Comparison of ENCODE assay signal across 18 mouse cellular contexts in the genomic region with DNA sequence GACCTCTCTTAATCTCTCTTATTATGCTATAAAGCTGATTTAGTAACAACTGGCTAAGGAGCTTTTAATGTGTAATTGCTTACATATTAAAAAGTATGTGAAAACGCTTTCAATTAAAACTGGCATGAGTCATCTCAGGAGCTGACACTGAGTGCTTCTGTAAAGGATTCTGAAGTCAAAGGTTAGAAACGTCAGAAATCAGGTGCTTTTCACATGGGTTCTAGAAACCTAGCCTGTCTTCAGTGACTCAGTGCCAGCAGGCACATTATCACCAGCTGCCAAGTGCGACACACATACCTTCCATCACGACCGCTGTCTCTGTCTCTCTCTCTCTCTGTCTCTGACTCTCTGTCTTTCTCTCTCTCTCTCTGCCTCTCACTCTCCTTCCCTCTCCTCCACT. TPM values are rescaled to one million over a fixed set of nuclear protein-coding genes. Genes with fewer than 3 reads are reported as not detected.
A peak's percentile ranks its signal among the peaks of the same experiment; 100 is the strongest.
DNase-seq lines count a peak whose midpoint lies in the region; ATAC-seq and TF ChIP-seq lines count a peak whose summit lies in the region.
"Had no signal": no experiment of that assay in that cellular context is flagged by ENCODE, and none has a peak within 500 bp of the region (broad histone marks: within the 10 kb centered on the region; RNA-seq: fewer than 3 reads in every experiment).

No protein-coding gene starts in this region.

- intact Hi-C loops in heart, postnatal 14 days (cut with DNase I), result no loop called here

- ATAC-seq in heart, embryonic 13.5 days (ENCODE audit: extremely low read depth, insufficient number of reproducible peaks, low FRiP score, low TSS enrichment), result no peak
- ATAC-seq in kidney, embryonic 16.5 days (ENCODE audit: low FRiP score, low TSS enrichment), result no peak
- ATAC-seq in liver, embryonic 14.5 days (ENCODE audit: insufficient read depth), result no peak
- no peak for ATAC-seq in hindbrain, embryonic 14.5 days (ENCODE audit: low FRiP score)

- no peak for TF ChIP-seq CTCF in kidney, adult 2 months (conservative IDR thresholded peaks at IDR 0.05; ENCODE audit: insufficient read depth, insufficient read length, low read depth, low read length)
- TF ChIP-seq CTCF in liver, embryonic 14.5 days (IDR thresholded peaks at IDR 0.05; ENCODE audit: low read depth), result no peak

- H3K27ac ChIP-seq in heart, embryonic 13.5 days (replicated peaks), result peak overlapping the region; percentile 94
- peak overlapping the region; percentile 76 for H3K27ac ChIP-seq in kidney, adult 2 months (ENCODE audit: insufficient read depth, low read depth, low read length)
- no peak overlapping the region for H3K27ac ChIP-seq in kidney, embryonic 16.5 days (ENCODE audit: low read length)
- peak overlapping the region; percentile 99 for H3K27ac ChIP-seq in liver, embryonic 14.5 days
- no peak overlapping the region for H3K27ac ChIP-seq in hindbrain, embryonic 14.5 days
- H3K27ac ChIP-seq: hindbrain, embryonic 15.5 days; layer of hippocampus, adult 2 months had no signal

- H3K27me3 ChIP-seq in heart, embryonic 13.5 days (replicated peaks), result peaks cover 5% of the 10 kb centered on the region; the same call in 1 of the 2 replicates
- H3K27me3 ChIP-seq in kidney, adult 2 months (replicated peaks; ENCODE audit: control insufficient read depth, insufficient read depth, low read length), result no peaks in the 10 kb centered on the region
- H3K27me3 ChIP-seq in kidney, embryonic 16.5 days (ENCODE audit: insufficient read depth, low read length), result no peaks in the 10 kb centered on the region
- H3K27me3 ChIP-seq in liver, embryonic 14.5 days (ENCODE audit: control insufficient read depth, insufficient read depth, low read length), result no peaks in the 10 kb centered on the region
- H3K27me3 ChIP-seq in hindbrain, embryonic 14.5 days (ENCODE audit: control insufficient read depth, insufficient read depth, low read length), result no peaks in the 10 kb centered on the region
- H3K27me3 ChIP-seq: hindbrain, embryonic 15.5 days had no signal

- TF ChIP-seq POLR2A in kidney, adult 2 months (IDR thresholded peaks at IDR 0.05; ENCODE audit: low read depth, low read length), result no peak

- no peak overlapping the region for H3K4me2 ChIP-seq in heart, embryonic 13.5 days
- H3K4me2 ChIP-seq in kidney, embryonic 16.5 days (replicated peaks; ENCODE audit: low read depth, low read length), result no peak overlapping the region
- H3K4me2 ChIP-seq in liver, embryonic 14.5 days (ENCODE audit: low read depth), result no peak overlapping the region; the same call in 1 of the 2 replicates
- no peak overlapping the region for H3K4me2 ChIP-seq in hindbrain, embryonic 14.5 days (replicated peaks)
- H3K4me2 ChIP-seq: embryonic facial prominence, embryonic 12.5 days; hindbrain, embryonic 15.5 days; lung, embryonic 14.5 days had no signal

- no peaks in the 10 kb centered on the region for H3K9me3 ChIP-seq in heart, embryonic 13.5 days
- H3K9me3 ChIP-seq in kidney, embryonic 16.5 days (ENCODE audit: low read length), result no peaks in the 10 kb centered on the region
- H3K9me3 ChIP-seq in liver, embryonic 14.5 days (ENCODE audit: control insufficient read depth, low read length), result no peaks in the 10 kb centered on the region
- no peaks in the 10 kb centered on the region for H3K9me3 ChIP-seq in hindbrain, embryonic 14.5 days (ENCODE audit: control insufficient read depth, low read length)
- H3K9me3 ChIP-seq: embryonic facial prominence, embryonic 12.5 days; hindbrain, embryonic 15.5 days; midbrain, embryonic 10.5 days had no signal

- no peak for TF ChIP-seq EP300 in liver, embryonic 14.5 days (IDR thresholded peaks at IDR 0.05; ENCODE audit: low read depth)

- H3K4me1 ChIP-seq in heart, embryonic 13.5 days, result peaks cover 99% of the 10 kb centered on the region
- H3K4me1 ChIP-seq in kidney, adult 2 months (ENCODE audit: control insufficient read depth, insufficient read depth, low read length), result peaks cover 85% of the 10 kb centered on the region
- peaks cover 46% of the 10 kb centered on the region for H3K4me1 ChIP-seq in kidney, embryonic 16.5 days (ENCODE audit: insufficient read depth, low read length)
- H3K4me1 ChIP-seq in liver, embryonic 14.5 days (replicated peaks; ENCODE audit: control insufficient read depth in 2 of 2, insufficient read depth in 2 of 2, low read length in 1 of 2), result peaks cover 65 to 78% of the 10 kb centered on the region in 2 experiments
- peaks cover 12% of the 10 kb centered on the region for H3K4me1 ChIP-seq in hindbrain, embryonic 14.5 days (replicated peaks; ENCODE audit: control insufficient read depth, insufficient read depth, low read length)

- H3K9ac ChIP-seq in heart, embryonic 13.5 days, result peak overlapping the region; percentile 76
- no peak overlapping the region for H3K9ac ChIP-seq in kidney, embryonic 16.5 days (replicated peaks; ENCODE audit: low read length)
- no peak overlapping the region; the same call in 1 of the 2 replicates for H3K9ac ChIP-seq in liver, embryonic 14.5 days (replicated peaks)
- H3K9ac ChIP-seq in hindbrain, embryonic 14.5 days, result no peak overlapping the region
- H3K9ac ChIP-seq: embryonic facial prominence, embryonic 12.5 days; hindbrain, embryonic 15.5 days; lung, embryonic 14.5 days had no signal

- DNase-seq in heart, postnatal 14 days, result no peak
- peak; percentile 71 for DNase-seq in kidney, adult 2 months
- peak; percentile 44 for DNase-seq in brain, adult 2 months (ENCODE audit: low read depth, low spot score)
- DNase-seq in liver, embryonic 14.5 days (ENCODE audit: low read depth in 3 of 3, low spot score in 3 of 3), result no peak
- DNase-seq in hindbrain, embryonic 14.5 days (ENCODE audit: low spot score), result no peak
- DNase-seq: adrenal gland, postnatal 36 days; cerebellum, adult 8-10 months; gastrocnemius, postnatal 14 days; lung, embryonic 14.5 days; lung, postnatal 4 days; right cerebral cortex, adult 18-20 months; thymus, adult 2 months had no signal

- peaks cover 23% of the 10 kb centered on the region for H3K36me3 ChIP-seq in heart, embryonic 13.5 days
- peaks cover 1% of the 10 kb centered on the region; the same call in 1 of the 2 replicates for H3K36me3 ChIP-seq in kidney, adult 2 months (ENCODE audit: control insufficient read depth, insufficient read depth, low read length)
- no peaks in the 10 kb centered on the region for H3K36me3 ChIP-seq in kidney, embryonic 16.5 days (ENCODE audit: insufficient read depth, low read length)
- no peaks in the 10 kb centered on the region; the same call in 1 of the 2 replicates for H3K36me3 ChIP-seq in liver, embryonic 14.5 days (replicated peaks; ENCODE audit: control insufficient read depth, insufficient read depth, low read depth)
- no peaks in the 10 kb centered on the region for H3K36me3 ChIP-seq in hindbrain, embryonic 14.5 days (replicated peaks; ENCODE audit: control insufficient read depth, insufficient read depth)
- H3K36me3 ChIP-seq: hindbrain, embryonic 15.5 days; midbrain, embryonic 10.5 days had no signal

- H3K4me3 ChIP-seq in heart, embryonic 13.5 days, result no peak overlapping the region
- no peak overlapping the region for H3K4me3 ChIP-seq in kidney, adult 2 months (ENCODE audit: insufficient read depth, low read depth, low read length)
- no peak overlapping the region for H3K4me3 ChIP-seq in kidney, embryonic 16.5 days (ENCODE audit: low read length)
- H3K4me3 ChIP-seq in liver, embryonic 14.5 days (ENCODE audit: insufficient read depth in 1 of 2, low read depth in 2 of 2, low read length in 2 of 2), result no peak overlapping the region
- H3K4me3 ChIP-seq in hindbrain, embryonic 14.5 days (replicated peaks; ENCODE audit: low read length), result no peak overlapping the region
- H3K4me3 ChIP-seq: embryonic facial prominence, embryonic 12.5 days; hindbrain, embryonic 15.5 days; layer of hippocampus, adult 2 months; midbrain, embryonic 10.5 days had no signal

- WGBS in heart, embryonic 13.5 days, result 55% methylated on average over 5 of the region's 5 CpGs
- 43% methylated on average over 5 of the region's 5 CpGs for WGBS in kidney, adult 2 months
- 71% methylated on average over 5 of the region's 5 CpGs for WGBS in kidney, embryonic 16.5 days
- WGBS in liver, embryonic 14.5 days (ENCODE audit: insufficient replicate concordance), result 84% methylated on average over 5 of the region's 5 CpGs
- WGBS in hindbrain, embryonic 14.5 days, result 72% methylated on average over 5 of the region's 5 CpGs

RNA-seq across cellular contexts. Expression of gene Shb, which starts 47.2 kb away (rescaled TPM):
- 8.6 and 8.8 TPM in 2 replicates for polyA plus RNA-seq in heart, embryonic 13.5 days (2015; fragmentation: Nextera tagmentation; extraction: Ambion mirVana)
- 10 to 100 TPM; 29.7 to 46.1 TPM for total RNA-seq in heart, postnatal 14 days (2021)
- 57.1 and 59.4 TPM in 2 replicates for polyA plus RNA-seq in kidney, adult 2 months (2012; rRNA removed)
- 2.7 and 3.1 TPM in 2 replicates for polyA plus RNA-seq in kidney, embryonic 16.5 days (2015; fragmentation: Nextera tagmentation; extraction: Ambion mirVana)
- polyA plus RNA-seq in liver, embryonic 14.5 days (2012; rRNA removed), result 6.7 and 8.8 TPM in 2 replicates
- 5.0 and 6.6 TPM in 2 replicates for polyA plus RNA-seq in liver, embryonic 14.5 days (2014; fragmentation: Nextera tagmentation; extraction: Ambion mirVana)
- 8.7 and 9.9 TPM in 2 replicates for polyA plus RNA-seq in hindbrain, embryonic 14.5 days (2014; fragmentation: Nextera tagmentation; extraction: Ambion mirVana)

Comparison
In these comparisons a context has a peak if more than half of its experiments do, and no peak if none do; other contexts are left out.
1. H3K27ac ChIP-seq: peak in heart, embryonic 13.5 days (single experiment), kidney, adult 2 months (single experiment) and liver, embryonic 14.5 days (single experiment); none in kidney, embryonic 16.5 days (single experiment) and hindbrain, embryonic 14.5 days (single experiment).
2. DNase-seq: peak in kidney, adult 2 months (single experiment) and brain, adult 2 months (single experiment); none in heart, postnatal 14 days (0 of 2), liver, embryonic 14.5 days (0 of 3) and hindbrain, embryonic 14.5 days (single experiment).